Mouse (Mus musculus): Measurements from ENCODE around the gene Amigo2.

The Amigo2 gene

GRCm38 (mm10) chr15:97267094-97267695 is 20.1 kb upstream of the Amigo2 start:
- DNase-seq (ENCODE audit: low spot score in 2 of 2), result no peak

DNA sequence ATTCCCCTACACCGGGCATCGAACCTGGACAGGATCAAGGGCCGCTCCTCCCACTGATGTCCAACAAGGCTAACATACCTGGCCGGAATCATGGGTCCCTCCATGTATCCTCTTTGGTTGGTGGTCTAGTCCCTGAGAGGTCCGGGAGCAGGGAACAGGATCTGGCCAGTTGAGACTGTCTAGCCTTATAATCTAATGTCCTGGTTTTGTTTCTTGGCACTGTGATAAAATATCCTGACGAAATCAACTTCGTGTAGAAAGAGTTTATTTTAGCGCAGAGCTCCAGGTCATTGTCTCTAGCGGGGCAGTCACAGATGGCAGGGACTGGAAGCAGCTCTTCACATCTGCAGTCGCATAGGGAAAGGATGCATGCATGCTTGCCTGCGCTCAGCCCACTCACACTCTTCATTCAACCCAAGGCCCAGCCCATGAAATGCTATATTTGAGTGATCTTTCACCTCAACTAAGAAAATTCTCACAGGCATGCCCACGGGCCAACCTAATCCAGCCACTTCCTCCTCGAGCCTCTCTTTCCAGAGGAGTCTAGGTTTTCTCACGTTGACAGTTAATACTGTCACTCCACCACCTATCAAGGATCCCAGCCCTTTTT is 19.3 kb upstream of the Amigo2 start:
- no peak for DNase-seq (ENCODE audit: low spot score in 2 of 2)

- DNase-seq (ENCODE audit: low spot score in 2 of 2), result no peak
These were observed 15.2 kb upstream of the Amigo2 start for GRCm38 (mm10) chr15:97262251-97262650.

- no peak for DNase-seq (ENCODE audit: low spot score in 2 of 2)
These were observed 13.0 kb upstream of the Amigo2 start for GRCm38 (mm10) chr15:97259968-97260597.

- no peak for DNase-seq (ENCODE audit: low spot score in 2 of 2)
These were observed 12.2 kb upstream of the Amigo2 start for GRCm38 (mm10) chr15:97259300-97259699.

- DNase-seq (ENCODE audit: low spot score in 2 of 2), result no peak
These were observed 11.6 kb upstream of the Amigo2 start for GRCm38 (mm10) chr15:97258483-97259230.

DNA sequence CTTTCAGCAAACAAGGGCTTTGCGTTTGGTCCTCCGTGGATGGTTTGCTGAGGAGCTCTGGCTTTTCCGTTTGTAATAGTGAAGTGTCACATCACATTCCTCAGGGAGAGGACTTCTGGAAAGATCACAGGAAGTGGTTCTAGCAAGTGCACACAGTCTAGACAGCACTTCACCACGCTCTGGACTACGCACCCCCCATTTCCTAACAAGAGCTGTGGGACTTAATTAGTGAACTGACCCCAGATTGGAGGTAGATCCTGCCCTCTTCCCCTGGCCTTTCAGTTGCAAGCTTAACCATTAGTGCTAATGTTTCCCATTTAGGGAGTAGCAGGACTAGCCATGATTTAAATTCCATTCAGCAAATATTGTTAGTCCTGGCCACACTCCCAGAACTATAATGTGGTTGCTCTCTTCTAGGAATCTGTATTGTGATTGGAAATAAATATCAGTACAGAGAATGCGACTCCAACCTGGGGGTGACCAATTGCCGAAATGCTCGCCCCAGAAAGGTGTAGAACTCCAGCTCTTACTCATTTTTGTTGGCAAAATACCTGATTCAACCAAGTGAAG is 10.2 kb upstream of the Amigo2 start:
- no peak for DNase-seq (ENCODE audit: low spot score in 2 of 2)

DNA sequence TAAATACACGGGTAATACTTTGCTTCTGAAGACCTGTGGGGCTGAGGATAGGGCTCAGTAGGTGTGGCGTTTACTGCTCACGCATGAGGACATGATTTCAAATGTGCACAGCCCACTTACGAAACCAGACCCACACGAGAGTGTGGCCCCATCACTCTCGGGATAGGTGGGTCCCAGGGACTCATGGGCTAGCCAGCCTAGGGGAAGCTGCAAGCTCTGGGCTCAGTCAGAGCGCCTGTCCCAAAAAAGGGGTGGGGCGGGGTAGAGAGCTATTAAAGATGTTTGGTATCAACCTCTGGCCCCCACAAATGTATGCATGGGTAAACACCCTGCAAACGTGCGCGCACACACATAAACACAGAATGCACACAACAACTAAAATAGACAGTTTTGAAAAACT is 9.3 kb upstream of the Amigo2 start:
- no peak for DNase-seq (ENCODE audit: low spot score in 2 of 2)

DNA sequence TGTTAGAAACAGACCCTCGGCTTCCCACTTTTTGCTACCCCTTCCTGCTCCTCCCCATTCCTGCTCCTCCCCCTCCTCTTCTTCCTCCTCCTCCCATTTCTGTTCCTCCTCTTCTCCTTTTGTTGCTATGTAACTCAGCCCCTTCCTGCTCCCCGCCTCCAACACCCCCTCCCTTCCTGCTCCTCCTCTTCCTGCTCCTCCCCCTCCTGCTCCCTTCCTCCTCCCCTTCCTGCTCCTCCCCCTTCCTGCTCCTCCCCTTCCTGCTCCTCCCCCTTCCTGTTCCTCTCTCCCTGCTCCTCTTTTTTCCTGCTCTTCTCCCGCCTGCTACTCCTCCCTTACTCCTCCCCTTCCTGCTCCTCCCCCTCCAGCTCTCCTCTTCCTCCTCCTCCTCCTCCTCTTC is 8.7 kb upstream of the Amigo2 start:
- DNase-seq (ENCODE audit: low spot score in 2 of 2), result no peak

DNA sequence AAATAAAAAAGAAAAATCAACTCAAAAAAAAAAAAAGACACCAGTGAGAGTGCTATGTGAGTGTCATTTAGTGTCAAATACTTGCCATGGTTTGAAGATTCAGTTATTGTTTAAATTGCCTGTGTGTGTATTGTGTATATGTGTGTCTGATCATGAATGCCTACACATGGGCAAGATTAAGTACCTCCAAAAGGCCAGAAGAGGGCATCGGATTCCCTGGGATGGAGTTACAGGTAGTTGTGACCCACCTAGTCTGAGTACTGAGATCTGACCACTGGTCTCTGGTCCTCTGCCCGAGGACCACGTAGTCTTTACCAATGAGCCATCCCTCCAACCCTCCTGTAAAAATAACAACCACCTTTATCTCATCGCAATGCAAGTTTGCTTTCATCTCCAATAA is 7.3 kb upstream of the Amigo2 start:
- DNase-seq (ENCODE audit: low spot score in 2 of 2), result no peak

- no peak for DNase-seq (ENCODE audit: low spot score in 2 of 2)
These were observed 5.5 kb upstream of the Amigo2 start for GRCm38 (mm10) chr15:97252493-97253034.

DNA sequence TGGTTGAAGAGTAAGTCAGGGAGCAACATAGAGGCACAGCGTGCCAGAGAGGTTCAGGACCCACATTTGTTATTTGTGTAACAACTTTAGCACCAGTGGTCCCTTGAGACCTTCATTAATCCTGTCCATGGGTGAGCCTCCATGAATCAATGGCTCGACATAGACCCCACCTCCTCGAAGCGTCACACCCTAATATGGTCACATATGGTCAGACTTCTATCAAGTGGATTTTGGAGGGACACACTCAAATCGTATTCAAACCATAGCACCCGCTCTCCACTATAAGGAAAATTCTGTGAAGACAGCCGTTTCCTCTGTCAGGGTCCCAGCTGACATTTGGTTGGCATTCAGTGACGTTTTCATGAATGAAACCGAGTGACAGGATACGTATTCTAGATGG is 2.2 kb upstream of the Amigo2 start:
- no peak for DNase-seq (ENCODE audit: low spot score in 2 of 2)

GRCm38 (mm10) chr15:97248296-97248695 is 1.2 kb upstream of the Amigo2 start:
- DNase-seq (ENCODE audit: low spot score in 2 of 2), result no peak

GRCm38 (mm10) chr15:97247791-97248161 is 689 bp upstream of the Amigo2 start:
- DNase-seq (ENCODE audit: low spot score in 2 of 2), result no peak

- DNase-seq (ENCODE audit: low spot score in 2 of 2), result no peak
These were observed 831 bp downstream of the Amigo2 start for GRCm38 (mm10) chr15:97246256-97246655.

GRCm38 (mm10) chr15:97245392-97245791 is 1.7 kb downstream of the Amigo2 start:
- DNase-seq (ENCODE audit: low spot score in 2 of 2), result no peak

GRCm38 (mm10) chr15:97236943-97237342 is 10.1 kb downstream of the Amigo2 start:
- no peak for DNase-seq (ENCODE audit: low spot score in 2 of 2)

DNA sequence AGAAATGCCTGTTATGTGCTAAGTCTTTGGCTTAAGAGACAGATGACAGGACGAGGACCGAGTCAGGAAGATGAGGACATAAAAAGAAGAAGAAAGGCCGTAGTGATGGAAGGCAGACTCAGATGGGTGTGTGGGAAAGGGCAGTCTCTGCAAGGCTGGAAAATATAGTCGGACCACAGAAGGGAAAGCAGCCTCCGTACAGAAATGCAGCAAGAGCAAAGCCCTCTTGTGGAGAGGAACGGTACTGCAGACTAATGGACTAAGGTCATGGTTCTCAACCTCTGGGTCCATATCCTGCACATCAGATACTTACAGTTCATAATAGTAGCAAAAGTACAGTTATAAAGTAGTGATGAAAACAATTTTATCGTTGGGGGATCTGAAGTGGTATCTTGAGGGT is 11.9 kb downstream of the Amigo2 start:
- no peak for DNase-seq (ENCODE audit: low spot score in 2 of 2)

GRCm38 (mm10) chr15:97234076-97234475 is 13.0 kb downstream of the Amigo2 start:
- no peak for DNase-seq (ENCODE audit: low spot score in 2 of 2)

GRCm38 (mm10) chr15:97229494-97230077 is 17.5 kb downstream of the Amigo2 start:
- DNase-seq (ENCODE audit: low spot score in 2 of 2), result no peak

GRCm38 (mm10) chr15:97224003-97224402 is 23.1 kb downstream of the Amigo2 start:
- no peak for DNase-seq (ENCODE audit: low spot score in 2 of 2)

DNA sequence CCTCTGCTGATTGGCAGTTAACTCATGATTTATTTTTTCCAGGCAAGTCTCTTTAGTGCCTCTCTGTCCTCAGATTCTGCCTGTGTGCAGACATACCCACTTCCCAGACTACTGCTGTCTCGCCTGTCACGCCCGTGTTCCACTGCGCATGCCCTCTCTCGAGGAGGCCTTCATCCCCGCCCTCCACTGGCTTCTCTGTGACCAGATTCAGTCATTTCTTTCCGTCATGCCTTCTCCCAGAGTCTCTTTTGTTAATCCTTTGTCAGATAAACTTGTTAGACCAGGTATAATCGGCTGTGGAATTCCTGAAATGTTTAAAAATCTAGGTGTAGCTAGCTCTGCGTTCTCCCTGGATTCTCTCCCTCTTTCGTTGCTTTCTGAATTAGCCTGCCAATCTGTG is 23.7 kb downstream of the Amigo2 start:
- no peak for DNase-seq (ENCODE audit: low spot score in 2 of 2)

All from right cerebral cortex, postnatal 36 days (tissue).